Mouse (Mus musculus) gastrocnemius, postnatal 25 days (tissue): Measurements from ENCODE around the gene Mrgprf. TPM values are rescaled to one million over a fixed set of nuclear protein-coding genes. Genes with fewer than 3 reads are reported as not detected.

Experiments
- DNase-seq: peaks from one replicate; pipeline ENCODE4 v3.0.0; 2022
- total RNA-seq, 2 experiments: library from RNA; stranded (reverse); gene quantifications; 1 replicate in 1 of 2; 2 replicates in 1 of 2; pipeline ENCODE4 v1.2.3; 2021

The Mrgprf gene
- total RNA-seq, 2 experiments from 2014 or later = 2.7 to 3.3 TPM

GRCm38 (mm10) chr7:145337889-145338288, 37.3 kb downstream of the Mrgprf start:
- DNase-seq = no peak

DNA sequence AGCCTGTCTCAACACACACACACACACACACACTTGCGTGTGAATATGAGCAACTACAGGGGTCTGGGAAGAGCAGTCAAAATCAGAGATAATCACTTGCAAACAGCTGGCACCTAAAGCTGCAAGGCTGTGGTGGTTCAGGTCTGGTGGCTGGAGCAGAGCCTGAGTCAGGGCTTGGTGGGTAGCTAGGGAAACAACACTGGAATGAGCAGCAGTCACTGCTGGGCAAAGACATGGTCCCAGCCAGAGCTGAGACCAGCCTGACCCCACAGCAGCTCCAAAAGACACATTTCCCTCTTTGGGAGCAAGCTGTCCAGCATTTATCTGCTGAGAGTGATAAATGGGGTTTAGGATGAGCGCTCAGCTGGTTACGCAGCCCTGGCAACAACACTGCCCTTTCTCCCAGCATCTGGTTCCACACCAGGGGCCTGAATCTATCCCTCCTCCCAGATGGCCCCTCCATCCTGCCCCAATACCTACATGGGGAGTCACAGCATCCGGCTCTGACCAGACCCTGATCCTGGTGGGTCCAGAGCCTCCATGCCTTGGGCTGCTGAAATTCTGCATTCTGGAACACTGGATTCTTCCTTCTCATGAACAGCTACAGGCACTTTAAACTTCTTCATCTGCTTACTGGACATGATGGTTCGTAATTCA, 39.7 kb downstream of the Mrgprf start:
- DNase-seq = no peak

Other genes with a start within 250 kb of the Mrgprf start
- gene 1810010D01Rik, start 92.7 kb upstream of the Mrgprf start, total RNA-seq = not detected
- gene Tpcn2, start 16.8 kb upstream of the Mrgprf start, total RNA-seq = 1 to 10 TPM; 2.1 to 2.4 TPM
- gene Mrgprd, start 14.0 kb downstream of the Mrgprf start, total RNA-seq = not detected